Mouse (Mus musculus): ENCODE data around the gene Mospd3.

DNA sequence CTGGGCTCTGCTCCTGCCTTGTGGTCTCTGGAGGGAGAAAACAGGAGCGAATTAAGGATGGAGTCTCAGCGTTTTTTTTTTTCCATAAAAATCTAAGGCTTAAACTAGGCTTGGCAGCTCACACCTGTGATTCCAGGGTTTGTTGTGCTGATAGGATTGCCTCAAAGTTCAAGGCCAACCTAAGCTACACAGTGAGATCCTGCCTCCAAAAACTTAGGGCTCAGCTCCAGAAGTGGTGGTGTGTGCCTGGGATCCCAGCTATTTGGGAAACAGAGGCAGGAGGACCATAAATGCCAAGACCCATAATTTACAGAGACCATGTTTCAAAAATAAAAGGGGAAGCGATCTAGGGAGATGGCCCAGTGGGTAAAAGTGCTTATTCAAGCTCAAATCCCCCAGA, 8.4 kb upstream of the Mospd3 start:
- TF ChIP-seq CTCF (IDR thresholded peaks at IDR 0.05) (no peak), EP300 (IDR thresholded peaks at IDR 0.05) (no peak)
